Mouse (Mus musculus) myocyte (in vitro differentiated cells): ENCODE data around the gene Creb3l1. TPM values are rescaled to one million over a fixed set of nuclear protein-coding genes. Genes with fewer than 3 reads are reported as not detected.

Source experiments
- H3K27me3 ChIP-seq: one replicate; pipeline ENCODE4 v1.6.1; 2011; ENCODE audit not compliant: control insufficient read depth, insufficient read depth, insufficient read length
- H3K36me3 ChIP-seq: one replicate; pipeline ENCODE4 v1.6.1; 2011; ENCODE audit not compliant: control insufficient read depth, insufficient read depth
- H3K4me2 ChIP-seq: one replicate; pipeline ENCODE4 v1.6.1; 2011; ENCODE audit warnings: low read depth, control low read depth
- H3K4me3 ChIP-seq: one replicate; pipeline ENCODE4 v1.5.1; 2011; ENCODE audit warnings: mild to moderate bottlenecking, control low read depth, moderate library complexity
- H3K79me2 ChIP-seq: one replicate; pipeline ENCODE4 v1.6.1; 2011; ENCODE audit not compliant: control insufficient read depth, insufficient read depth
- H3ac ChIP-seq: one replicate; pipeline ENCODE4 v1.6.1; 2011; ENCODE audit not compliant: control insufficient read depth, insufficient read length
- CEBPB ChIP-seq: IDR thresholded peaks from 2 replicates; pipeline ENCODE4 v1.6.1; 2011; ENCODE audit warnings: mild to moderate bottlenecking, moderate library complexity; ENCODE audit not compliant: poor library complexity, insufficient read depth, severe bottlenecking
- E2F4 ChIP-seq: IDR thresholded peaks from one replicate; pipeline ENCODE4 v1.6.1; 2011; ENCODE audit warnings: mild to moderate bottlenecking, control low read depth, moderate library complexity; ENCODE audit not compliant: insufficient read depth
- MAX ChIP-seq: IDR thresholded peaks from one replicate; pipeline ENCODE4 v1.6.1; 2011; ENCODE audit warnings: low read depth, mild to moderate bottlenecking, control low read depth
- MYOD1 ChIP-seq, 3 experiments: IDR thresholded peaks; one replicate each; pipeline ENCODE4 v1.6.1; 2011; ENCODE audit warnings: control low read depth in 2 of 3, low read depth in 2 of 3, mild to moderate bottlenecking in 2 of 3, moderate library complexity in 1 of 3; ENCODE audit not compliant: insufficient read length in 2 of 3, control insufficient read depth in 1 of 3
- MYOG ChIP-seq, 3 experiments: IDR thresholded peaks; one replicate each; pipeline ENCODE4 v1.6.1; 2011; ENCODE audit warnings: control low read depth in 2 of 3, low read depth in 2 of 3, mild to moderate bottlenecking in 2 of 3; ENCODE audit not compliant: insufficient read length in 2 of 3, control insufficient read depth in 1 of 3, insufficient read depth in 1 of 3
- POLR2A ChIP-seq: IDR thresholded peaks from one replicate; pipeline ENCODE4 v1.6.1; 2011; ENCODE audit warnings: low read depth, mild to moderate bottlenecking, control low read depth, moderate library complexity; ENCODE audit not compliant: insufficient read length
- POLR2AphosphoS2 ChIP-seq: IDR thresholded peaks from one replicate; pipeline ENCODE4 v1.6.1; 2011; ENCODE audit warnings: low read depth, control low read depth; ENCODE audit not compliant: insufficient read length
- REST ChIP-seq: IDR thresholded peaks from one replicate; pipeline ENCODE4 v1.6.1; 2011; ENCODE audit warnings: mild to moderate bottlenecking, control low read depth, moderate library complexity; ENCODE audit not compliant: insufficient read depth, insufficient read length
- SRF ChIP-seq: IDR thresholded peaks from one replicate; pipeline ENCODE4 v1.6.1; 2011; ENCODE audit warnings: low read depth; ENCODE audit not compliant: control insufficient read depth, insufficient read length
- TCF12 ChIP-seq: IDR thresholded peaks from one replicate; pipeline ENCODE4 v1.6.1; 2011; ENCODE audit warnings: mild to moderate bottlenecking, control low read depth; ENCODE audit not compliant: poor library complexity, insufficient read depth, severe bottlenecking
- TCF3 ChIP-seq: IDR thresholded peaks from one replicate; pipeline ENCODE4 v1.6.1; 2011; ENCODE audit warnings: low read depth, control low read depth; ENCODE audit not compliant: insufficient read length
- USF1 ChIP-seq: IDR thresholded peaks from one replicate; pipeline ENCODE4 v1.6.1; 2011; ENCODE audit warnings: low read depth, mild to moderate bottlenecking, control low read depth, moderate library complexity
- polyA plus RNA-seq: library from polyadenylated mRNA; unstranded; fragments of >200 nt; fragmentation: generic; extraction: Trizol; gene quantifications from one replicate; pipeline ENCODE4 v1.2.1, GENCODE M21; 2012; ENCODE audit warnings: missing spikeins

The Creb3l1 gene
- polyA plus RNA-seq, 1 experiment: 97.3 TPM

DNA sequence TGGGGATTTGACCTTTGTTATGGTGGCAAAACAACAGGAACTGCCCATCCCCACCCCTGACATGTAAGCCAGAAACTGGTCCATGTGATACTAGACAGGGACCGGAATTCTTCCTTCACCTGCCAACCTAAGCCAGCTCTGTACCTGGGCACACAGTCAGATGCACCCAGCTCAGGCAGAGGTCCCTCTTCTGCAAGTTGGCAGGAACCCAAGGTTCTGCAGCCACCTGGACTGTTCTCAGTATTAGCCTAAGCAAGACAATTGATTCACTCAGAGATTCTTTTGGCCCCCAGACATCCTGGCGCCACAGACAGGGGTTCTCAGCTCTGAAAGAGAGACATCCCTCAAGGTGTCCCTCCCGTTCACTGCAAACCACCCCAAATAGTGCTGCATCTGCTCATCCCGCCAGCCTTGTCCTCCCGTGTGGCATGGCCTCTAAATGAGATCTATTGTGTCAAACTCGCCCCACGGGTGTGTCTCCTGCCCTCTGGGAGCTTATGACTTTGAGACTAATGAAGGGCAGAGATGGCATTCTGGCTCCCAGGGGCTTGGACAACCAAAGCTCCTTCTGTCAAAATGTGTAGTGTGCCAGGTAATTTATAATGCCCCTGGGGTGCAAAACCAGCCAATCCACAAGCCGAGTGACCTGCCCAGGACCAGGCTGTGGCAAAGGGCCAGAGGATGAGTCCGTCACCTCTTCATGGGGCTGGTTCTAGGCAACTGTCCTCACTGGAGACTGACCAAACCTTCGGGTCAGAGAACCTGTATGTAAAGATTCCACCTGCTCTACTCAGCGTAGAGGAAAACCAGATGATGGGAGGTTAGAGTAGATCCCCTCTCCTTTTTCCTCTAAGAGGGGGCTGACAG is 64.5 kb downstream of the Creb3l1 start:
- Histone ChIP-seq H3K79me2 (peaks cover 53% of the 10 kb centered on the region), H3ac (no peak overlapping the region), H3K4me2 (peak overlapping the region; percentile 12), H3K27me3 (no peaks in the 10 kb centered on the region), H3K4me3 (no peak overlapping the region), H3K36me3 (no peaks in the 10 kb centered on the region)
- TF ChIP-seq TCF3 (no peak), MYOD1 (IDR thresholded peaks at IDR 0.05; ENCODE audit: control insufficient read depth in 1 of 3, insufficient read length in 2 of 3, low read depth in 2 of 3) (peak in 1 of 3 experiments; percentile 14)

DNA sequence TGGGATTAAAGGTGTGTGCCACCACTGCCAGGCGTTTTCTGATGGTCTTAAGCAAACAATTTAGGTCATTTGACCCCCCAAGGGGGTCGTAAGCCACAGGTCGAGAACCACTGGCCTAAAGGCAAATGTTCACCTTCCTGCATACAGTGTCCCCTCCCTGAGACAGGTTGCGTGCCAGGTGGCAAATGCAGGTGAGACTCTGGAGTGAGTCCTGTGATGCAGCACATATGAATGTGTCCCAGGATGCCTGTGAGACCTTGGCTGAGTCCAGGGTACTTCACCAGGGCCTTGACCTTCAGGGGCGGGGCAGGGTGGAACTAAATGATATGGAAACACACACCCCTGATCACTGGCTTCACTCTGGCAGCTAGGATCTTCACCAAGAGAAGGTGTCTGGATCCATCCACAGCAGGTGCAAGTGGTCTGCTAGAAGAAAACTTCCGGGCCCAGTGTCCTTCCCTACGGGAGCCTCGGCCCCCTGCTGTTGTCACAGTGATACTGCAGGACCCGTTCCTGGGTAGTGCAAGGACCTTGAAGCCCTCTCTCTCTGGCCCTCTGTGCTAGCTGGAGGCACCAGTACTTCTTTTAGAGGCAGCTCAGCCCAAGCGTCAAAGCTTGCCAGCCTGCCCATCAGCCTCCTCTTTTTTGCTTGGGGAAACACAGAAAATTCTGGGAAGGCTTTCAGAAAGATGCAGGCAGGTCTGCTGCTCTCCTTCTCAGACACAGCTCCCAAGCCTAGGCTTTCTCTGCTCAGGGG is 65.4 kb downstream of the Creb3l1 start:
- Histone ChIP-seq H3K79me2 (peaks cover 60% of the 10 kb centered on the region), H3K36me3 (no peaks in the 10 kb centered on the region), H3K4me2 (peak overlapping the region; percentile 12), H3ac (no peak overlapping the region), H3K27me3 (no peaks in the 10 kb centered on the region), H3K4me3 (no peak overlapping the region)
- TF ChIP-seq POLR2AphosphoS2 (no peak), TCF12 (no peak), E2F4 (no peak), MYOG (IDR thresholded peaks at IDR 0.05; ENCODE audit: control insufficient read depth in 1 of 3, insufficient read depth in 1 of 3, insufficient read length in 2 of 3, low read depth in 2 of 3) (peak in 1 of 3 experiments; percentile 55), USF1 (no peak), SRF (no peak), MYOD1 (IDR thresholded peaks at IDR 0.05; ENCODE audit: control insufficient read depth in 1 of 3, insufficient read length in 2 of 3, low read depth in 2 of 3) (peak in 2 of 3 experiments; percentile 5 to 22), REST (no peak), TCF3 (no peak), CEBPB (no peak)

DNA sequence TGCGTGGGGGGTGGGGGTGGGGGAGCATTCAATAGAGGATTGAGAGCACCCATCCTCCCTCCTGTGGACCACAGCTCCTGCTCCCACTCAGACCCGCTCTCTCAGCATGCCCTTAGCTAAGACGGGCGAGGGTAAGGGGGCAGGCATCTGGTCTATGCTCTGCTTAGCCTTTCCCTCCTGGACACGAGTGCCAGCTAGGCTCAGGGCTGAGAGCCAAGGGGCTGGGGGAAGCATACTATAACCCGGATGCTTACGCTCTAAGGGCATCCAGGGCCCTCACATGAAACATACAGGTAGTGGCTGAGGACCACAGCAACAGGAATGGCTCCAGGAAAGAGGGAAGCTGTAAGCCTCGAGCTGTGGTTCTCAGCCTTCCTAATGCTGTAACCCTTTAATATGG is 66.3 kb downstream of the Creb3l1 start:
- Histone ChIP-seq H3K36me3 (no peaks in the 10 kb centered on the region), H3ac (no peak overlapping the region), H3K79me2 (peaks cover 65% of the 10 kb centered on the region), H3K4me2 (no peak overlapping the region), H3K27me3 (no peaks in the 10 kb centered on the region), H3K4me3 (no peak overlapping the region)
- no peak for TF ChIP-seq MYOD1 (IDR thresholded peaks at IDR 0.05; ENCODE audit: control insufficient read depth in 1 of 3, insufficient read length in 2 of 3, low read depth in 2 of 3)
- no peak for TF ChIP-seq CEBPB
- TF ChIP-seq TCF3: no peak
- no peak for TF ChIP-seq MYOG (IDR thresholded peaks at IDR 0.05; ENCODE audit: control insufficient read depth in 1 of 3, insufficient read depth in 1 of 3, insufficient read length in 2 of 3, low read depth in 2 of 3)
- TF ChIP-seq E2F4: no peak
- TF ChIP-seq MAX: no peak
- TF ChIP-seq TCF12: no peak
- no peak for TF ChIP-seq SRF

DNA sequence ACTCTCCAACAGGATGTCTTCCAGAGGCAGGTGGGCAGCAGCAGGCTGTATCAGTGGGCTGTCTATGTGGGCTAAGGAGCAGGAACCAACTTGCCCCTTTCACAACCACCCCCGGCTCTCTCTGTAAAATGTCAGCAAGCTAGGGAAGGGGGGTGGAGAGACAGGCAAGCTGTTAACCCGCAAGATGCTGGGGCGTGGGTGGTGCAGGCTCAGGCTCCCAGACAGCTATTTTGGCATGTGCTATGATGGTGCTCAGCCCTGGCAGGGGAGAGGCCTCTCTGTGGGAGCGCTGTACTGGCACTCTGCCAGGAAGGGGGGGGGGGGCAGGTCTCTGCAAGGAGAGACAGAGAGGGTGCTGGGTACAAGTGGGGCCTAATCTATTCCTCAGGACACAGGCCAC is 67.2 kb downstream of the Creb3l1 start:
- H3K4me2 ChIP-seq: peak overlapping the region; percentile 49
- no peaks in the 10 kb centered on the region for H3K27me3 ChIP-seq
- H3K36me3 ChIP-seq: no peaks in the 10 kb centered on the region
- no peak overlapping the region for H3K4me3 ChIP-seq
- H3K79me2 ChIP-seq: peaks cover 62% of the 10 kb centered on the region
- no peak overlapping the region for H3ac ChIP-seq
- TF ChIP-seq MYOD1 (IDR thresholded peaks at IDR 0.05; ENCODE audit: control insufficient read depth in 1 of 3, insufficient read length in 2 of 3, low read depth in 2 of 3) (peak in 1 of 3 experiments; percentile 60), CEBPB (no peak), POLR2A (no peak), E2F4 (no peak), REST (no peak), MYOG (IDR thresholded peaks at IDR 0.05; ENCODE audit: control insufficient read depth in 1 of 3, insufficient read depth in 1 of 3, insufficient read length in 2 of 3, low read depth in 2 of 3) (peak in 1 of 3 experiments; percentile 58)

DNA sequence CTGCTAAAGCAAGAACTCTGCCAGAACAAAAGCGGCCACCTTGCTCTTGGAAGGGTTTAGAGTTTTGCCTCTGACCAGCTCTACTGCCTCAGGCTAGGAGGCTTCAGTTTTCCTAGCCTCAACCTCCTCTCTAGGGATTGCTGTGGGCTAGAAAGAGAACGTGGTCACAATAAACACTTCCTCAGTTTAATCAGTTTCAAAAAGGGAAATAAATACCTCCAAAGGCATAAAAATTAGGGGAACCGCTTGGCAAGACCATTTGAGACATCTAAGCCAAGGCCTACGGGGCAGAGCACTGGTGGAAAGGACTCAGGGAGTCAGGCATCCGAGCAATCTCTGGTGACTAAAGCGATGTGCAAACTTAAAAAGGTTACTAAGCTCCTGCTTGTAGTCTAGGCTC is 68.4 kb downstream of the Creb3l1 start:
- H3K4me2 ChIP-seq: no peak overlapping the region
- H3K36me3 ChIP-seq: no peaks in the 10 kb centered on the region
- no peak overlapping the region for H3K4me3 ChIP-seq
- peaks cover 56% of the 10 kb centered on the region for H3K79me2 ChIP-seq
- TF ChIP-seq SRF: no peak
- no peak for TF ChIP-seq MYOD1 (IDR thresholded peaks at IDR 0.05; ENCODE audit: control insufficient read depth in 1 of 3, insufficient read length in 2 of 3, low read depth in 2 of 3)
- TF ChIP-seq E2F4: no peak
- no peak for TF ChIP-seq USF1
- TF ChIP-seq POLR2A: no peak
- no peak for TF ChIP-seq REST
- TF ChIP-seq TCF12: no peak
- no peak for TF ChIP-seq TCF3
- no peak for TF ChIP-seq POLR2AphosphoS2
- TF ChIP-seq CEBPB: no peak
- no peak for TF ChIP-seq MAX
- TF ChIP-seq MYOG (IDR thresholded peaks at IDR 0.05; ENCODE audit: control insufficient read depth in 1 of 3, insufficient read depth in 1 of 3, insufficient read length in 2 of 3, low read depth in 2 of 3): no peak
- H3K27me3 ChIP-seq: no peaks in the 10 kb centered on the region
- H3ac ChIP-seq: no peak overlapping the region
